Mouse (Mus musculus) hindbrain, embryonic 14.5 days (tissue): ENCODE data around the gene Izumo2. TPM values are rescaled to one million over a fixed set of nuclear protein-coding genes. Genes with fewer than 3 reads are reported as not detected.

Source experiments
- ATAC-seq: fragments of 200-750 bp; cut with Nextera tagmentation; 2 replicates; pipeline ENCODE4 v1.8.0; 2017; ENCODE audit warnings: moderate number of reproducible peaks, mild to moderate bottlenecking, moderate TSS enrichment, moderate library complexity; ENCODE audit not compliant: low FRiP score
- DNase-seq: peaks from one replicate; pipeline ENCODE4 v3.0.0-alpha.2; 2015; ENCODE audit warnings: low spot score
- H3K27ac ChIP-seq: fragments of 300-500 bp; sonication (generic); 2 replicates; pipeline ENCODE4 v1.5.1; 2014; ENCODE audit warnings: mild to moderate bottlenecking, moderate library complexity
- H3K27me3 ChIP-seq: fragments of 300-500 bp; sonication (generic); 2 replicates; pipeline ENCODE4 v1.6.1; 2014; ENCODE audit warnings: mild to moderate bottlenecking, low read length, mixed read lengths; ENCODE audit not compliant: control insufficient read depth, insufficient read depth
- H3K36me3 ChIP-seq: fragments of 300-500 bp; sonication (generic); replicated peaks from 2 replicates; pipeline ENCODE4 v1.6.1; 2014; ENCODE audit not compliant: control insufficient read depth, insufficient read depth
- H3K4me1 ChIP-seq: fragments of 300-500 bp; sonication (generic); replicated peaks from 2 replicates; pipeline ENCODE4 v1.6.1; 2014; ENCODE audit warnings: antibody characterized with exemption, low read length, mixed read lengths; ENCODE audit not compliant: control insufficient read depth, insufficient read depth
- H3K4me2 ChIP-seq: fragments of 300-500 bp; sonication (generic); replicated peaks from 2 replicates; pipeline ENCODE4 v1.6.1; 2014; ENCODE audit warnings: mild to moderate bottlenecking, moderate library complexity
- H3K4me3 ChIP-seq: fragments of 300-500 bp; sonication (generic); replicated peaks from 2 replicates; pipeline ENCODE4 v1.5.1; 2014; ENCODE audit warnings: mild to moderate bottlenecking, low read length
- H3K9ac ChIP-seq: fragments of 300-500 bp; sonication (generic); 2 replicates; pipeline ENCODE4 v1.6.1; 2014
- H3K9me3 ChIP-seq: fragments of 300-500 bp; sonication (generic); 2 replicates; pipeline ENCODE4 v1.6.1; 2016; ENCODE audit warnings: low read length; ENCODE audit not compliant: control insufficient read depth
- WGBS: fragments of 180-500 bp; shearing (Covaris S2); extraction: QIAGEN DNeasy Blood & Tissue Kit; methylation state at CpG from one replicate; pipeline ENCODE4 v1.1.7; 2014; 5-methylcytosine and 5-hydroxymethylcytosine counted together
- polyA plus RNA-seq: library from polyadenylated mRNA; unstranded; fragments of >200 nt; fragmentation: Nextera tagmentation; extraction: Ambion mirVana; gene quantifications from 2 replicates; pipeline ENCODE4 v1.2.1, GENCODE M21; 2014

Izumo2 gene
- polyA plus RNA-seq = not detected in 2 replicates

- Histone ChIP-seq H3K27ac (no peak within 1 kb of the TSS), H3K4me2 (no peak within 1 kb of the TSS), H3K27me3 (no peaks in the 10 kb centered on the region), H3K36me3 (no peaks in the 10 kb centered on the region), H3K4me3 (no peak within 1 kb of the TSS), H3K9ac (no peak within 1 kb of the TSS), H3K9me3 (no peaks in the 10 kb centered on the region), H3K4me1 (no peaks in the 10 kb centered on the region)
- DNase-seq = no peak
- WGBS = 77% methylated on average over 14 of the region's 14 CpGs
- ATAC-seq = no peak
Measured at GRCm38 (mm10) chr7:44708574-44708973, at the start of gene Izumo2. Gene Izumo2 (plus strand): TSS chr7:44708742.

GRCm38 (mm10) chr7:44661219-44661618 is 47.3 kb upstream of the Izumo2 start:
- Histone ChIP-seq H3K4me3 (no peak overlapping the region), H3K27me3 (no peaks in the 10 kb centered on the region), H3K36me3 (no peaks in the 10 kb centered on the region), H3K9ac (no peak overlapping the region), H3K4me1 (no peaks in the 10 kb centered on the region), H3K4me2 (no peak overlapping the region), H3K27ac (no peak overlapping the region), H3K9me3 (no peaks in the 10 kb centered on the region)
- no peak for DNase-seq
- ATAC-seq = no peak
- WGBS = 84% methylated on average over 5 of the region's 5 CpGs

- Histone ChIP-seq H3K4me3 (no peak overlapping the region), H3K27ac (no peak overlapping the region), H3K4me2 (no peak overlapping the region), H3K36me3 (no peaks in the 10 kb centered on the region), H3K9me3 (no peaks in the 10 kb centered on the region), H3K4me1 (no peaks in the 10 kb centered on the region), H3K27me3 (no peaks in the 10 kb centered on the region), H3K9ac (no peak overlapping the region)
- ATAC-seq = no peak
- DNase-seq = no peak
- WGBS = 30% methylated on average over 8 of the region's 8 CpGs
Measured at GRCm38 (mm10) chr7:44662168-44662567, 46.4 kb upstream of the Izumo2 start.

- H3K9me3 ChIP-seq = no peaks in the 10 kb centered on the region
- H3K4me3 ChIP-seq = no peak overlapping the region
- no peak overlapping the region for H3K9ac ChIP-seq
- whole genome bisulfite sequencing = 28% methylated on average over 3 of the region's 3 CpGs
- H3K4me1 ChIP-seq = no peaks in the 10 kb centered on the region
- no peak overlapping the region for H3K4me2 ChIP-seq
- ATAC-seq = no peak
- no peak for DNase-seq
- H3K27me3 ChIP-seq = 0 out of 2 replicates have a peak, but pooled peaks cover under 1% of the 10 kb centered on the region
- H3K27ac ChIP-seq = no peak overlapping the region
- H3K36me3 ChIP-seq = no peaks in the 10 kb centered on the region
Measured at GRCm38 (mm10) chr7:44662569-44662968, 46.0 kb upstream of the Izumo2 start.

- Histone ChIP-seq H3K9ac (no peak overlapping the region), H3K27ac (no peak overlapping the region), H3K4me2 (no peak overlapping the region), H3K4me1 (no peaks in the 10 kb centered on the region), H3K36me3 (no peaks in the 10 kb centered on the region), H3K4me3 (no peak overlapping the region), H3K9me3 (no peaks in the 10 kb centered on the region), H3K27me3 (0 out of 2 replicates have a peak, but pooled peaks cover 6% of the 10 kb centered on the region)
- 80% methylated on average over 5 of the region's 5 CpGs for WGBS
- ATAC-seq (no peak), DNase-seq (no peak)
Measured at GRCm38 (mm10) chr7:44663546-44663945, 45.0 kb upstream of the Izumo2 start.

GRCm38 (mm10) chr7:44664731-44665130 is 43.8 kb upstream of the Izumo2 start:
- Histone ChIP-seq H3K4me2 (no peak overlapping the region), H3K9me3 (no peaks in the 10 kb centered on the region), H3K27ac (no peak overlapping the region), H3K36me3 (no peaks in the 10 kb centered on the region), H3K4me3 (no peak overlapping the region), H3K27me3 (peaks cover 6% of the 10 kb centered on the region; the same call in 1 of the 2 replicates), H3K4me1 (no peaks in the 10 kb centered on the region), H3K9ac (no peak overlapping the region)
- no peak for ATAC-seq
- 43% methylated on average over 11 of the region's 11 CpGs for WGBS
- no peak for DNase-seq

GRCm38 (mm10) chr7:44666462-44666861 is 42.1 kb upstream of the Izumo2 start:
- Histone ChIP-seq H3K27ac (no peak overlapping the region), H3K27me3 (peaks cover 13% of the 10 kb centered on the region), H3K36me3 (no peaks in the 10 kb centered on the region), H3K4me2 (no peak overlapping the region), H3K9me3 (no peaks in the 10 kb centered on the region), H3K9ac (no peak overlapping the region), H3K4me1 (peaks cover 5% of the 10 kb centered on the region), H3K4me3 (no peak overlapping the region)
- no peak for DNase-seq
- ATAC-seq = no peak
- 91% methylated on average over 2 of the region's 2 CpGs for WGBS

- Histone ChIP-seq H3K4me1 (peaks cover 6% of the 10 kb centered on the region), H3K36me3 (no peaks in the 10 kb centered on the region), H3K9me3 (no peaks in the 10 kb centered on the region), H3K27me3 (peaks cover 16% of the 10 kb centered on the region), H3K27ac (no peak overlapping the region), H3K4me3 (no peak overlapping the region), H3K4me2 (no peak overlapping the region), H3K9ac (no peak overlapping the region)
- 72% methylated on average over 13 of the region's 13 CpGs for WGBS
- DNase-seq = no peak
- no peak for ATAC-seq
Measured at GRCm38 (mm10) chr7:44667996-44668738, 40.4 kb upstream of the Izumo2 start.

- Histone ChIP-seq H3K9me3 (no peaks in the 10 kb centered on the region), H3K4me2 (no peak overlapping the region), H3K27ac (no peak overlapping the region), H3K36me3 (no peaks in the 10 kb centered on the region), H3K9ac (no peak overlapping the region), H3K27me3 (peaks cover 16% of the 10 kb centered on the region), H3K4me3 (no peak overlapping the region), H3K4me1 (peaks cover 6% of the 10 kb centered on the region)
- DNase-seq (no peak), ATAC-seq (no peak)
- WGBS = 17% methylated on average over 21 of the region's 21 CpGs
Measured at GRCm38 (mm10) chr7:44669103-44669502, 39.4 kb upstream of the Izumo2 start.
